Mouse (Mus musculus): Measurements from ENCODE around the gene Colq. TPM values are rescaled to one million over a fixed set of nuclear protein-coding genes. Genes with fewer than 3 reads are reported as not detected.

Gene Colq
- total RNA-seq, 2 experiments from 2014 or later = 0.54 to 0.75 TPM

DNA sequence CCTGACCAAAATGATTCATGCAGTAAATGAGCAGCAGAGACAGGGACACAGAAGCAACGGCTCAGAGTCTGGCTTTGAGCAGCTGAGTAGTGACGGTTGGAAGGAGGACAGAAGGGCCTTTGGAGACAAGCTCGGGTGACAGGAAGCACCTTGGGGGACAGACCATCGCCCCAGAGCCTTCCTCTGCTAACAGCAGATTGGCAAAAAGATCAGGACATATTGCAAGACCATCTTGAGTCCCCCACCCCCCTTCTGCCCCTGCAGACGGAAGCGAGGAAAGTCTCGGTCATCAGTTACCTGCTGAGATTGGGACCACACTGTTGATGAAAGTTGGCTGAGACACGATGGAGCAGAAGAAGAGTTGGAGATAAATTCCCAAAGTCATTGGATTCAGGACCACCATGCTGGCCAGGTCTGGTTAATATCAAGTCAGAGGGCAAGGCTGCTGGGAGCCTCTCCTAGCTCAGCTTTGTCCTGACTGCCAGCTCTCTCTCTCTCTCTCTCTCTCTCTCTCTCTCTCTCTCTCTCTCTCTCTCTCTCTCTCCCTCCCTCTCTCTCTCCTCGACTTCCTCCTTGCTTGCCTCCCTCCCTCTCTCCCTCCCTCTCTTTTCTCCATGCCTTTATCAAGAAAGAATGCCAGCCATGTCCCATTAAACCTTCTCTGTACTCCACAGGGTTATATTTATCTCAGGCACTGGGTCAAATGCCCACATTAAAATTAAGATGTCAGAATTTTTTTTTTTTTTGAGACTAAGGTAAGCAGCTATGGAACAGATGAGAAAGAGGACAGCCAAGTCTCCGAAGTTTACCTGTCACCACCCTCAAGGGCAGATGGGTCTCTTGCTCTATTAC is 14.1 kb downstream of the Colq start:
- DNase-seq (ENCODE audit: extremely low spot score in 1 of 2, low spot score in 1 of 2) = no peak

DNA sequence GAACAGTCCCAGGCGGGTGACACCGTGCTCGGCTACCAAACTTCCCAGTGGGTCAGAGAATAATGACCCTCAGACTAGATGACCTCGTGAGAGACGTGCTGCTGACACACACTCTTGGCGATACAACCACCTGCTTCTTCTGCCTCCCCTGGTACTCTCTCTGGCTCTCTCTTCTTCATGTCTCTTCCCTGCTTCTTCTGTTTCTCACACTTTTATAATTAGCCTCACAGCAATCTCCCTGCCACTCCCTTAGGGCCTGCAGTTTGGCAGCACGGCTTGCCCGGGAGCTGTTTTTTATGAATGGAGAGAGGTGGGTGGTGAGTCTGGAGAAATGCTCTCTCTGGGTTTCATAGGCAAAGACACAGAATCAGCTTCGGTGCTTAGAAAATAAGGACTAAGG is 15.3 kb downstream of the Colq start:
- DNase-seq (ENCODE audit: extremely low spot score in 1 of 2, low spot score in 1 of 2) = no peak

DNA sequence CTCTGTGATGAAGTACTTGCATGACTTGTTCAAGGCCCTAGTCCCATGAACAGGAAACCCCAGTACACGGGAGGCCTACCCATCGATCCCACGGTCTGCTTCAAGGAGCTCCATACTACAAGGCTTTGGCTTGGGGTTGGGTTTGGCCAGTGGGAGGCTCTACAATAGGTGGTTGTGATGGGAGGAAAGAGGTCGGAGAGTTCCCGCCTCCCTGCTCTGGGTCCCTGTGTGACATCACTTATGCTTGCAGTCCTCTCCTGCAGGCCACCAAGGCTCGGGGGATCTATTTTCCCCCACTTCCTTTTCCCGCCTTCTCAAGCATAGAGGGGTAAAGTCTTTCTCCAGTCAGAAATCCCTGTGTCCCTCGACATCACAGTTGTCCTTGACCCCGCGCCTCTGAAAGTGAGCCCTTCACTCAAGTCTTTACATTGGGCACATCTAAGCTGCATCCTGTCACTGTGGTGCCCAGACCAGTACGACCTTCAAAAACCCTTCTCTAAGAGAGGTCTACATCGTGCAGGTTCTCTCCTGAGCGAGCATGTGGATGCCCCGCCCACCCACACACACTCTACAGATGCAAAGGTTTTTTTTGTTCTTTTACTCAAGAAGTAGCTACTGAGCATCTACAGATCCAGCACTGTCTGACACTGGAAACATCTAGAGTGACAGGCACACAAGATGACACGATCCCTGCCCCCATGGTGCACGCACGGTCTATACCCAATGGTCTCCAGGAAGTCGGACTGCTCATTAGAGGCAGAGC is 16.1 kb downstream of the Colq start:
- no peak for DNase-seq (ENCODE audit: extremely low spot score in 1 of 2, low spot score in 1 of 2)

DNA sequence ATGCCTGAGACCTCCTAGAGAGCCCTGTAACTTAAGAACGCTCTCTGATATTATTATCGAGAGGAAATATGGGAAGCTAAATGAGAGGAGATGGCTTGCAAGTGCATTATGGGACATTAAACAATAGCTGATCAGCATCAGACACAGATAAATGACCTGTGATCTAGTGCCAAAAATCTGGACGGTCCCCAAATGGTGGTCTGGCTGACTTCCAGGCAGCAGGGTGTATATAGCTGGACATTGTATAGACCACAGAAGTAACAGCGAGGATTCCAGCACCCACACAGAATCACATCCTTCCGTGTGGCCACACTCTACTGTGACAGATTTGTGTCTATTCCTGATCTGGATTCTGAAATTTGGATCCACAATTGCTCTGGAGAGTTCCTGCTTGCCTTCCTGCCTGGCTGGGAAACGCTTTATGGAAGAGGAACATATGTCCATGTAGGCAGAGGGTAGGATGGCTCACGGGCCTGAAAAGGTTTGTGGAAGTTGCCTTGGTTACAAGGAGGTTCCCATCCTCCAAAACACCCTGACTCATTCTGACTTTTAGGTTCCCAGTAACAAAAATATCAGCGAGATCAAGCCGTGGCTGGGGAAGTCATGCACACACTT is 18.5 kb downstream of the Colq start:
- DNase-seq (ENCODE audit: extremely low spot score in 1 of 2, low spot score in 1 of 2) = peak; percentile 12 to 18

DNA sequence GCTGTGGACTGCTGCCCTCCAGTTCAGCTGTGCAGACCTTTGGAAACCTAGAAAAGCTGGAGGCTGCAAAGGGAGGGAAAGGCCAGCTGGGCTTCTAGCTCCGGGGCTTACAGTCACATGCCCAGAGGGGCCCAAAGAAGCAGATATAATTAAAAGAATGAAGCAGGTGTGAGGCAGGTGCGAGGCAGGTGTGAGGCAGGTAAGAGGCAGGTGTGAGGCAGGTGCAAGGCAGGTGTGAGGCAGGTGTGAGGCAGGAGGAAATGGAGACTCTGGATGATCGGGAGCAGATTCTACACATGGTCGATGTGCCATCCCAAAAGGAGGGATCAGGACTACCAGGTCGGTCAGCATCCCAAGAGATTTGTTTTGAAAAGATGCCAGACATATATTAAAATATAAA is 19.7 kb downstream of the Colq start:
- DNase-seq (ENCODE audit: extremely low spot score in 1 of 2, low spot score in 1 of 2) = no peak

DNA sequence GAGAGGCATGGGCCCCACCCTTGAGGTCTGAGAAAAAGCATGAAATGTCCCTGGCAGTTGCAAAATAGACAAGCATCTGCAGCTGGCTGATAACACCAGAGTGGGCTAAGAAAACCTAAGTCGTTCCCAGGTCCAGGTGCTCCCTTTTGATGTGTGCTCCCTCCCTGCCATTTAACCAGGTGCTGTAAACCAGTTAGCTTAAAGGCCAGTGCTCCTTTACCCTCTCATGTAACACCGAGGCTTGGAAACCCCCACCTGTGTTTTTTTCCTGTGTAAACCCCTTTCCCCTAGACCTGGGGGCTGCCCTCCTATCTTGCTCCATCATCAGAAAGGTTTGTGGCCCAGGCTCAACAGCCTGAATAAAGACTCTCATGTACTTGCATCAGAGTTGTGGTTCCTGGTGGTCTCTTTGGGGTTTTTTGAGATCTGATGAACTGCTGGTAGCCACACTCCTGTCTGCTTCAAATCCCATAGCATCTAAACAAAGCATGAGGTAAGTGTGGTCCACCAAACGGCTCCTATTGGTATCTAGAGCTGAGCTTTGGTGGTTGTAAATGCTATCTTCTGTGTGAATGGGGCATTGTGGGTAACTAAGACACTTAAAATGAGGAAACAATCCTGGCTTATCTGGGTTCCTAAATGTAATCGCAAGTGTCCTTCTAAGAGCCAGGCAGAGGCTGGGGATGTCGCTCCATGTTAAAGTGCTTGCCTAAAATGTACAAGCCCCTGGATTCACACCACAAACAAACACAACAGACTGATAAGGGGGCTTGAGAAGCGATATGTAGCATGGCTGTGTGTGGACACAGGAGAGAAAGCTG is 20.8 kb downstream of the Colq start:
- no peak for DNase-seq (ENCODE audit: extremely low spot score in 1 of 2, low spot score in 1 of 2)

DNA sequence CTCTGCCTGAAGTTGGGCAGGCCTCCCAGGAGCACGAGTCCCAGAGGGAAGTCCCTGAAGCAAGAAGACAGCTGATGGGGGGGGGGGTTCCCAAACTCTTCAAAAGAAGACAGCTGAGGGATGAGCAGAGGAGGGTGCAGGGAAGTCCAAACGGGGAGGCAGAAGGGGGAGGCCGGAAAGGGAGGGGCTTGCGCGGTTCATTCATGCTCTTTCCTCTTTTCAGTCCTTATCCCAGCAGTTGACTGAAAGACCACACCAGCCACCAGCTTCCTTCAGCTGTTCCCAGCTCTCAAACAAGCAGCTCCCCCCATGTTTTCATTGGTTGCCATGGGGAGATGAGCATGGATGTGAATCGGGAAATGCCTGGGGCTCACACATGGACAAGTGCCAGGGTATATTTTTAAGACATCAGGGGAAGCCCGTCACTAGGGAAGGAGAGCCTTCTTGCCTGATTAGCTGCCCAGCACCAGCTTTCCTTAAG is 22.0 kb downstream of the Colq start:
- DNase-seq (ENCODE audit: extremely low spot score in 1 of 2, low spot score in 1 of 2) = no peak

DNA sequence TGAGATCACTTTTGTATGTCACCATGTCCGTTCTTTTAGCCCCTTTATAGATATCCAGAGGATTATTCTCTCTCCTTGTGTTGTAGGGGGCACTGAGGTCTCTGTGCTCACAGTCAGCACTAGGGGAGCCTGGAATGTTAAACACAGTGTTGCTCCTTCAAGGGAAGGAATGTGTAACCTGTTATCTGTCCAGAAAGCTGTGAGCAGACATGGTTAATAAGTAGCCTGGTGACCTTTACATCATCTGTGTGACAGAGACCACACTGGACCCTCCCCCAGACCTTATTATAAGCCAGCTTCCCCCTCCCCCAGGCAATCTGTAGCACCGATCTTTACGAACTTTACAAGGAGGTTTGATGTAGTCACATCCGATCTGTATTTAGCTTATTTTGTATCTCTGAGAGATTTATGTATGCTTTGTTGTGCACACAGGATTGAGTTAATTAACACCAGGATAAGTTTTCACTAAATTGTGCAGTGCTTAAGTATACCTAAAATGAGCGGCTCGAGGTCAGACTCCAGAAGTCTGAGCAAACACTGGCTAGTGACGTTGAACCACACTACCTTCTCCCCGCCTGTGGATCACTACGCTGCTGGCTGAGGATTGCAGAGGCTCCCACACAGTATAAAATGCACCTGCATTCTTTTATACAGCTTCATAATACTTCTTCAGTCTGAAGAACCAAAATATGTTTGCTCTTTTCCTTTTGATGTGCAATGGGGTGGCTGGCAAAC is 25.5 kb downstream of the Colq start:
- no peak for DNase-seq (ENCODE audit: extremely low spot score in 1 of 2, low spot score in 1 of 2)

DNA sequence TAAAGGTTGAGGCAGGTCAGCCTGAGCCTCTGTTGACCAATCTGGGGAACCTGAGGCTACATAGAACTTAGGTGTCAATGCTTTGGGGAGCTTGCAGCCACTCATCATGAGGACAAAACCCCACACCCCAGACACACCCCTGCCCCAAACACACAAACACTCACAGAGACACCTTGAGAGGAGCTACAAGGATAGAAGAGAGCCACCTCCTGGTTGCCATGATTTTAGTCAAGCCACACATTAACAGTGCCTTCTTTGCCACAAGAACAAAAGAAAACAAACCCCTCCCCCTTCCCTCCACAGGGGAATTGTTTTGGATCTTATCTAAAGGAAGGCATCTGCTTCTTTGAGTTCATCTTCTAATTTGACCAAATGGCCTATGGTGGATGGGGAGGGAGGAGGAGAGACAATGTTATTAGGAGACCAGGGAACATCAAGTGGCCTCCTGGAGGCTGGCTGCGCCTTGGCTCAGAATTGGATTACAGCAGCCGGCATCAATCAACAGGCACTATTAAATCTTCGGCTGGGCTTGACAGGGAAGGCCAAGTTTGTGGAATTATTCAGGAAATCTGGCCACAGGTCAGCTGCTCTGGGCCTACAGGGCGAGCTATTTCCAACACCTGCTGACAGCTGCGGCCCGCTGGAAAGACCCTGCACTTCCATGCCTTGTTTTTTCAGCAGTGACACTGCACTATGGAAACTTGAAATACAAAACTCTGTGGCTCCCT is 26.5 kb downstream of the Colq start:
- DNase-seq (ENCODE audit: extremely low spot score in 1 of 2, low spot score in 1 of 2) = no peak

DNA sequence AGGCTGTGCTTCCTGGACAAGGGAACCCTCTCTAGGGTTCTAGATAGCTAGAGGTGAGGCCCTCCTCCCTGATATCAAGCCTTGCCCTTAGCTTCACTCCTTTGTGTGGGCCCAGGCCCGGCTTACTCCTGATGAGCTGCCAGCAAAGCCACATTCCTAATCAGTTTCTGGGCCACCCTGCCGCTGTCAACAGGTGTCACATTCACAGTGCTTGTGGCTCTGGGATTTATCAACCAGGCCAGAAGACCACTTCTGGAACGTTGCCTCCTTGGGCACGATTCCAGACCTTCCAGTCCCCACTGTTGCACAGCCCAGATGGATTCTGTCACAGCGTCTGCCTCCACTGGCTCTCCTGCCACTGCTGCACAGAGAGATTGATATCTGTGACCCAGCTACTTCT is 30.3 kb downstream of the Colq start:
- DNase-seq (ENCODE audit: extremely low spot score in 1 of 2, low spot score in 1 of 2) = no peak

DNA sequence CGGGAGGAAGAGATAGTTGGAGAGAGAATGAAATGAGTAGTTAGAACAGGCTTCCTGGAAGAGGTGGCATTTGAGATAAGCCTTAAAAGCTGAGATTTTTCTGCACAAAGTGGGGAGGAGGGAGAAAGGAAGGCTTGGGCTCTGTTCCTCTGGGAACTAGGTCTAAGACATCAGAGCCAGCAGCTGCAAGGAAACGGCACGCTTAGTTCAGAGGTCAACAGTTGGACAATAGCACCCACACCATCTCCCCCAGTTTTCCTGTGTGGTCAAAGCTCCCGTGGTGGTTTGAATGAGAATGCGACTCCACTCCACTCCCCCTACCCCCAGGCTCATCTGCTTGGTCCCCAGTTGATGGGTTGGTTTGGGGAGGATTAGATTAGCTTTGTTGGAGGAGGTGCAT is 31.9 kb downstream of the Colq start:
- DNase-seq (ENCODE audit: extremely low spot score in 1 of 2, low spot score in 1 of 2) = no peak

DNA sequence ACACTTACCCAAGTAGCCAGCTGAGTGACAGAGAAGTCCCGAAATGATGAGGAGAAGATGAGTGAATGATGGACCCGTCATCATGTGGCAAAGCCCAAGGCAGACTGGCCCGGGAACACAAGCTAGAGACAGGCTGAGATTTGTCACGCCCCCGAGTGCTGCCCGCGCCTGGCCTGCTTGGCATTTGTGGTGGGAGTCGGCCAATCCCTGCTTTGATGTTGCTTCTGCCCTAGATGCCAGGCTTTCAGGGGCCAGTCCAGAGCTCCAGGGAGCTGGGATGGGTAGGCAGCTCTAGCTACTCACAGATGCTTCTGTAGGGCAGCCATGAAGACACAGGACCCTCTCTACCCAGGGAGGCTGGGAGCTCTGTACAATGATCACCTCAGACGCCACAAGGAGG is 33.4 kb downstream of the Colq start:
- no peak for DNase-seq (ENCODE audit: extremely low spot score in 1 of 2, low spot score in 1 of 2)

DNA sequence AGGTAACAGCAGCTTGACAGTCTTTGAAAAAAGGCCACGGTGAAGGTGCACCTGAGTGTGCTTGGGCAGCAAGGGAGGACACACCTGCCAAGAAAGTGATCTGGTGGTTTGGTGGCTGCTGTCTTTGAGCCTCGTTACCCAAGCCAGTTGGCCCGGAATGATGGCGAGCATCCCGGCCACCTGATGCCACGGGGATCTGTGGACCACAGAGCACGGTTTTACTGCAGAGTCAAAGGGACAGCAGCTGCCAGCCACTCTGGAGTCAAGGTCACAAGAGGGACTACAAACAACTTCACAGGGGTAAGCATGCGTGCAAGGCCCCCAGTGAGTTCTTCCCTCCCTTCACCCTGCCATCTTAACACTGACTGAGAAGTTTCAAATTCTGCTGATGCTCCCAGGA is 33.9 kb downstream of the Colq start:
- no peak for DNase-seq (ENCODE audit: extremely low spot score in 1 of 2, low spot score in 1 of 2)

DNA sequence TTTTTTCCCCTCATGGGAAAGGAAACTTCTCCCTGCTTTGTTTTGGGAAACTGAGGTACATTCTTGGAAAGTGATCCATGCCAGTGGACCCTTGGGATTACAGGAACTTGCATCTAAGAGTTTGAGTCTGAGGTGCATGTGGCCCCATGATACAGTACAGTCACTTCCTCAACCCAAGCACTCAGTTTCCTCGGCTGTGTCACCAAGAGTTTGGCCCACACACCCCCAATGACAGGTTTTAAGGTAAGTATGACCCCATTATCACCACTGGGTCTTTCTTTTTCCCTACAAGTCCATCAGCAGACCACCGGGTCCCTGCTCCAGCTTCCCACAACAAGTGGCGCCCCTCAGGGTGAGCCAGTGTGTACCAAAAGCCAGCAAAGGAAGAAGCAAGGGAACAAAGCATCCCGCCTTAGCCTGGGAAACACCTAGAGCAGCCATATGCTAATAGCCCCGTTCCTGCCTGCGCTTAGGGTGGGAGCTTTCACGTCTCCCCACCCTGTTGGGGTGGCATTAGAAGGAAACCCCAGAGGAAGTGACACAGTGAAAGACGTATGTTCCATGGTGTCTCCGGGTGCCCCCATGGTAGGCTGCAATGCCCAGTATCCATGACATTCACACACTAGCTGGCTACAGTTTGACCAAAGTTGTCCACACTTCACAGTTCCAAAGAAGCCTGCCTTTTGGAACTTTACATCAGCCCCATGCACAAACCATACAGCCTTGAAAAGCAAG is 34.5 kb downstream of the Colq start:
- no peak for DNase-seq (ENCODE audit: extremely low spot score in 1 of 2, low spot score in 1 of 2)

DNA sequence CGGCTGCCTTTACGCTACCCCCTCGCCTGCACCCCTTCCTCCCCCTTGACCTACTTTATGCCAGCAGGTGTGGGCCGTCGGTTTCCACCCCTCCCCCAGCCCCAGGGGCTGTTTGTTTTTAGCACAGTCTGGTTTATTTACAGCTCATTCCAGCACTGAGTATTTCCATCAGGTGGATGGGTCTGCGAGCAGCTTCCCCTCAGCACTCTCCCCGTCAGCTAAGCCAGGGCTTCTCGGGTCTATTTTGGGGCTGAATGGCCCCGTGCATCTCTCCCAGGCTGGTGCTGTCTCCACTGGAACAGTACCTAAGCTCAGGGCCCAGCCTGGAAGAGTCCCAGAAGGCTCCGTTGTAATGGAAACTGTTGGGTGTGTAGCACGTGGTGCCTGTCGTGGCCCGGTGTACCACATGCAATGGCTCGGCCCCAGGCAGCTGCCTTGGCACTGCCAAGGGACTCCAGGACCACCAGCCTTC is 35.1 kb downstream of the Colq start:
- no peak for DNase-seq (ENCODE audit: extremely low spot score in 1 of 2, low spot score in 1 of 2)

DNA sequence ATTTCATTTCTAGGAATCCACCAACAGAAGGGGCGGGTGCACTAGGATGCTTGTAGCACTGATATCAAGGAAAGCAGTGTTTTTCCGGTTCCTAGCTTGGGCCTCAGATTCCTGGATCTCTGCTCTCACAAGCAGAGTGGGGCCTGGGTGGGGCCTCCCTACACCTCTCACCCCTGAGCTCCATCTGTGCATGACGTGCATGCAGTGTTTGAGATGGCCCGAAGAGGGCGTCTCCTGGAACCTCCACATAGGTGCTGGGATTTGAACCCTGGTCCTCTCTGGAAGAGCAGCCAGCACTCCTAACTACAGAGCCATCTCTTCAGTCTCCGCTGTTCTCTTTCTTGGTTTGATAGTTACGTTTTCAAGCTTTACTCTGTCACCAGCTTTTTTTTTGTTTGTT is 36.1 kb downstream of the Colq start:
- DNase-seq (ENCODE audit: extremely low spot score in 1 of 2, low spot score in 1 of 2) = no peak

DNA sequence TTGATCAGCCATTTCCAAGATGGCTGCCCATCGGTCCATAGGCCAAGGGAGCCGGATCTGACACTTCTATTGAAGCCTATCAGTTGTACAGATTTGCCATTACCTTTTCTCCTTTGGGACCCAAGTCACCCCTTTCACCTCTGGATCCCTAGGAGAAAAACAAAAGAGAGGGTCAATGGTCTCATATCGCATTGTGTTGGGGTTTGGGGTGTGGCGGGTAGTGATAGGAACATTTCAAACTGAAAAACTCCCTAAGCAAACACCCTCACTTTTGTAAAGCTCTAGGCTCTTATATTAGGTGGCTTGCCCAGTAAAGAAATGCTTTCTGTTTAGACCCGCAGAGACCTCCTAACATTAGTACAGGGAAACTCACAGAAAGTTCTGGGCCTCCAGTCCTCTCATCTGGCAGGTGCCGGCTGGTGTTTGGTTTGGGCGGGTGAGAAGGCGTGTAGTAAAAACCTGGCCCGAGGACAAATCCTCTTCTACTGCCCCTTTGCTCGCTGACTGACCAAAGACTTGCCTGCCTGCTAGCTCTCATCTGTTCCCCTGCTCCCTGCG is 47.2 kb downstream of the Colq start:
- DNase-seq (ENCODE audit: extremely low spot score in 1 of 2, low spot score in 1 of 2) = no peak

DNA sequence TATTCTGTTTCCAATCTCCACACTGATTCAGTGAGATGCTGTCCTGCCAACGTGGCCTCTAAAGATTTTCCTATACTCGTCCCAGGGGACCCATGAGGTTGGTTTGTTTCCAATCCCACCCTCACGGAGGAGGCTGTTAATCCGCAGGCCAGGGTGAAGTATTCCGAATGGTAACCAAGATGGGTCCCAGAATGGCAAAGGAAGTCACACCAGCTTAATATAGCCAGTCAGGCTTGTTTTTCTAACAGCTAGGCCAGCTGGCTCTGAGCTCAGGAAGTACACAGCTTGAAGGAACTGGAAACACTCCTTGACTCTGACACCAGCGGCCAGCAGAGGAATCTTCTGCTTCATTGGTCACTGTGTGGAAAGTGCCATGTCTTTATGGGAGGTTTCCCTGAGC is 53.8 kb downstream of the Colq start:
- no peak for DNase-seq (ENCODE audit: extremely low spot score in 1 of 2, low spot score in 1 of 2)
